Mouse (Mus musculus) embryo, embryonic 10 days (tissue): ENCODE data around the gene Pald1.
A peak's percentile ranks its signal among the peaks of the same experiment; 100 is the strongest.

ENCODE experiments used
- DNase-seq: peaks from one replicate; pipeline ENCODE4 v3.0.0-alpha.2; 2015; ENCODE audit warnings: low spot score

Pald1 gene

GRCm38 (mm10) chr10:61402911-61403310, 19.6 kb upstream of the Pald1 start:
- no peak for DNase-seq

DNA sequence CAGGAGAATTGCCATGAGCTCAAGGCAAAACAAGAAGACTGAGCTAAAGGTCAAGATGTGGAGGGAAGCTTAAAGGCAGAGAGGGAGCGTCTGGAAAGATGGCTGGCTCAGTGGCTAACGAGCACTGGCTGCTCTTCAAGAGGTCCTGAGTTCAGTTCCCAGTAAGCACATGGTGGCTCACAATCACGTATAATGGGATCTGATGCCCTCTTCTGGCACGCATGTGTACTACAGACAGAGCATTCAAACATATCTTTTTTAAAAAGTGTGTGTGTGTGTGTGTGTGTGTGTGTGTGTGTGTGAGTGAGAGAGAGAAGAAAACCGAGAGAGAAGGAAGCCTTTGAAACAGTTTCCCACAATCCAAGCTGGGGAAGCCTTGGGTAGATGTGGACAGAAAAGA, 19.1 kb upstream of the Pald1 start:
- no peak for DNase-seq

DNA sequence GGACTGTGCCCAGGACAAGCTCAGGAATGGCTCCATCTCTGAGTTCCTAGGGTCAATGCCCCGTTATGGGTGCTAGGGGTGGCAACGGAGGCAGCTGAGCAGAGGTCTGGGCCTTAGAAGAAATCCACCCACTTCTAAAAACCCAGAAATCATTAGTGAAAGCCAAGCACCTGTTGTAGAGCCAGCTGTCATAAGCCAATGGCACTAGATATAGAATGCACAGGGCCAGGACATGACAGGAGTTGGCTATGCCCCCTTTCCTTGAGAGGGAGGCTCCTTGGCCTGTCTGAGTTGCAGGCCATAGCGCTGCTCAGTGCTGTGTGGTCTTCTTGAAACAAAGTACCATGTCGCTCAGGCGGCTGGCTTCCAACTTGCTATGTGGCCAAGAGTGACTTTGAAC, 17.1 kb upstream of the Pald1 start:
- DNase-seq, result no peak

DNA sequence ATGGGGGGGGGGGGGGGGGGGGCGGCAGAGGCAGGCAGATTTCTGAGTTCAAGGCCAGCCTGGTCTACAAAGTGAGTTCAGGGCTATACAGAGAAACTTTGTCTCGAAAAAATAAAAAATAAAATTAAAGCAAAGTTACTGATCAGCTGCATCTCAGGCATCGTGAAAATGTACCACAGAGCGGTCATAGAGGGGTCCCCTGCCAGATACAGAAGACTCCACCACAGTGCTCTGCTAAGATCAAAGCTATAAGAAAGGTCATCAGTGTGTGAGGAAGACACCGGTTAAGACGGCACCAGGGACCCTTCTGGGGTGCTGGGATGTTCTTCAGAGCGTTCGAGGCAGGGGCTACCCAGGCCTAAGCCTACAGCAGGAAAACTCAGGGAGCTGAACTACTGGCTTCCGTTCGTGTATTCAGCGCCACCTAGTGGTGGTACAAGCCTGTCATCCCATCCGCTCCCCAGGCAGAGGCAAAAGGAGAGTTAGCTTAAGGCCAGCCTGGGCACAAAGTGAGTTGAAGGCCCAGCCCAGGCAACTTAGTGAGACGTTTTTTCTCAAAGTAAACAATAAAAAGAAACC, 15.9 kb upstream of the Pald1 start:
- peak; percentile 94 for DNase-seq

- DNase-seq, result no peak
Measured at GRCm38 (mm10) chr10:61398125-61398524, 14.8 kb upstream of the Pald1 start.

- no peak for DNase-seq
Measured at GRCm38 (mm10) chr10:61394476-61395136, 11.3 kb upstream of the Pald1 start.

DNA sequence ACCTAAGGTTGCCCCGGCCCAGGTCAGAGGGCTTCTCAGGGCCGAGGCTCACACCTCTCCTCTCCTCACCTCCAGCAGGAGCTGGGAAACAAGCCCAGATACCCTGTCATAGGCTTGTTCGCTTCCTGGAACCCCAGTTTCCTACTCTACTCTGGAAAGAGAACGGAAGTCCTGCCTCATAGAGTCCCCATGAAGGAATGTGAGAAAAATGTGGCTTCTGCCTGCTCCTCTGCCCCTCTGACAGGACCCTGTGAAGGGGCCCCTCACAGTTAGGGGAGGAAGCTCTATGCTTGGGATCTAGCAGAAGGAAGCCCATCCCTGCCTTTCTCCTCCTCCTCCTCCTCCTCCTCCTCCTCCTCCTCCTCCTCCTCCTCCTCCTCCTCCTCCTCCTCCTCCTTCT, 9.3 kb upstream of the Pald1 start:
- no peak for DNase-seq

- no peak for DNase-seq
Measured at GRCm38 (mm10) chr10:61390148-61390547, 6.8 kb upstream of the Pald1 start.

- no peak for DNase-seq
Measured at GRCm38 (mm10) chr10:61389020-61389419, 5.7 kb upstream of the Pald1 start.

- no peak for DNase-seq
Measured at GRCm38 (mm10) chr10:61386284-61386683, 3.0 kb upstream of the Pald1 start.

DNA sequence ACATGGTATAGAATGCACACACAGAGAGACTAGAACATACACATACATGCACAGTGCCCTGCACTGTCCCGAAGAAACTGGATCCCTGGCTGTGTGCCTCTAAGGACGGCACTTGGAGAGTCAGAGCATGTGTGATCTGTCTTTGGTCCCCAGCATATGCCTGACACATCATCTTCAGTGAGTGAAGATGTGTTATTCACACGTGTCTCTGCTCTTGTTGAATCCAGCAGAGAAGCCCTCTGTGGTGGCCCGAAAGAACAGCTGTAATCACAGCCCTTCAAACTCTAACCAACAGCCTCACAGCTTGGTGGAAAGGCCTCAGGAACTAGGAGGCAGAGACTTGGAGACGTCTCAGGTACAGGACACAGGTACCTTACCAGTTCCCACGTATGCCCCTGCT, 1.8 kb upstream of the Pald1 start:
- no peak for DNase-seq

DNA sequence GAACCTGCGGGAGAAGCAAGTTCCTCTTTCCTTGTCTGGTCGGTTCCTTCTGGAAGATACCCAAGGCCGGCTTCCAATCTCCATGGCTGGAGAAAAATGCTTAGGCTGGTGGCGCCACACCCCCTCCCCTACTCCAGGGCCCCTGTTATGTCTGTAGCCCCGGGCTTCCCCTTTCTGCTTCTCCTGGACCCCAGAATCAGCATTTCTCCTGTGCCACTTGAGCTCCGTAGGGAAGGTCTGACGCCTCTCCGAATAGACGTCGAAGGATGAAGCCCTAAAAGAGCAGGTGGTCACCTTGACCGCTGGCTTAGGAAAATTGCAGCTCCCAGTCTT, 351 bp upstream of the Pald1 start:
- DNase-seq, result no peak

- DNase-seq, result no peak
Measured at GRCm38 (mm10) chr10:61382281-61382731, 1.0 kb downstream of the Pald1 start.

DNA sequence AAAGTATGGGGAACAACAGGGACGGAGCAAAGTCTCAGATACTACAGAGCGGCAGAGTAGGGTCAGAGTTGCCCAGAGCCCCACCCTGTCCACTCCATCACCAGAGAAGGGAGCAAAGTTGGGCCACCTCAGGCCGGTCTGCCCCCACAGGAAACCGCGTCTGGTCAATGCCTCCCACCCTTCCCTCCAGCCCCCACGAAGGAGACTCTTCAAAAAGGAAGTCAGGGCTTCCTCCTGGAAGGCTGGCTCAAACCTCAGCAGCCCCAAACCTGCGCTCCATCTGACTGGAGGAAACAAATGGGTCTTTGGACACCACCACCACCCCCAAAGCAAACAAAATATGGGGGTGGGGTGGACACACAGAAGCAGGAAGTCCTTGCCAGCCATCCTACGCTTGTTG, 1.5 kb downstream of the Pald1 start:
- no peak for DNase-seq

- DNase-seq, result peak; percentile 34
Measured at GRCm38 (mm10) chr10:61380186-61380585, 3.1 kb downstream of the Pald1 start.

DNA sequence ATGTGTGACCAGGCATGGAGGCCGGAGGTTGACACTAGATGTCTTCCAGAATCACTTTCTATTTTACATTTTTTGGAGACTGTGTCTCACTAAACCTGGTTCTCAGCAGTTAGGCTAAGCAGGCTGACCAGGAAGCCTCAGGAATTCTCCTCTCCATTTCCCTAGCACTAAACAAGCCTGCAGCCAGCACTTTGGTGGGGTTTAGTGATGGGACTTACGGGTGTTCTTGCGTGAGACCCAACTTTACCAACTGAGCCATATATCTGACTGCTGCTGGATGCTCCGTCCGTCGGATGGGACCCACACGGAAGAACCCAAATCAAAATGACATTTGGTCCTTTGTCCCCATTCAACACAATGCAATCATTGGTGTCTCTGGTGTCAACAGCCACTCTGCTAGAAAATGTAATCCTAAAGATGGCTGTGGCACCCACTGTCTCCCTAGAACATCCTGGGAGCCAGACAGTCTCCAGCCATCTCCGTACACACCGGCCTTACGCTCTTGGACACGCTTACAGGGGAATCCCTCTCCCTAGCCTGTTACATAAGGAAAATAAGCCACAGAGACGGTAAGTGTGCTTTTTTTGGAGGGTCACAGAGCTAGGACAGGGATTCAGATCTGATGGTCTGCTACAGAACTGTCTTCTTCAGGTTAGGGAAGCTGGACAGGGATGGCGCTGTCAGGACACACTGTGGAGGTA, 3.8 kb downstream of the Pald1 start:
- DNase-seq, result no peak

GRCm38 (mm10) chr10:61378698-61379097, 4.6 kb downstream of the Pald1 start:
- DNase-seq, result no peak

- DNase-seq, result no peak
Measured at GRCm38 (mm10) chr10:61378050-61378449, 5.3 kb downstream of the Pald1 start.

DNA sequence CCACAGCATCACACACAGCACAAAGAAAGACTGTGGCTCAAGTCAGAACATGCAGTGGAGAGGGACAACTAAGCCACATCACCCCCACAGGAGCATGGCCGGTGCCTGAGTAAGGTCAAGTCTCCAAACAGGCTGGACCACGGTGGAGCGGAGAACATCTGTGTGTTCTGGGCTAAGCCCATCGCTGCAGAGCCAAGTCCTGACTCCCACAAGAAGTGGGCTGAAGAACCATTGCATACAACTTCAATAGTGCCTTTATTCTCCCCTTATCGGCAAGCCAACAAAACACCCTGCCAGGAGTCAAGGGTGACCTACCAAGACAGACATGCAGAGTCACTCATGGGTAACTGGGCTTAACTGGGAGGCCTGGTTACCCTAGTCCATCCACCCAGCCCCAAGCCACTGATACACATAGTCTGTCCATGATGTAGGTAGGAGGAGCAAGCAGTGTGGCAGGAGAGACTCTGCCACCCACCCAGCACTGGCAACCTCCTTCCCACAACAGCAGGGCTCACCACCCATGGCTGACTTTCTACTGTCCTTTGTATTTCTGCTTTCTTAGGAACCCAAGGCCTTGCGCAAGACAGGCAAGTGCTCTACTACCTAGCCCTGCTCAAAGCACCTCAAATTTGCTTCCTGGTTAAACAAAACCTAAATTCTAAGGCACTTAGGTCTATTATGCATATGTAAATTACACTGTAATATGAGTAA, 8.4 kb downstream of the Pald1 start:
- no peak for DNase-seq

DNA sequence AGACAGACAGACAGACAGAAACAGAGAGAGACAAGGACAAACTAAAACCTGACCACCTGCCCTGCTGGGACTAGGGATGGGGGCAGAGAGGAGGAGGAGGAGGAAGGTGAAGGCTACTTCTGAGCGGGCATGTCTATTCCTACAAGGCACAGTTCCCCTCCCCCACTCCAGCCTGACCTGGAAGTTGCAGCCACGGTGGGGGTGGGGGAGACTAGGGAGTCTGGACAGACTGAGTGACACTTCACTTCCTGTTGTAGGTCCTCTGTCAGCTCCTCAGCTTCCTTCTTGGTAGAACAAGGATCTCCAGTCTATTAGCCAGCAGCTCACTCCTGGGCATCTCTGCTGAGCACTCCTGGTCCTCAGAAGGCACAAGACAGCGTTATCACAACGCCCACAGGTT, 9.3 kb downstream of the Pald1 start:
- peak; percentile 64 for DNase-seq

DNA sequence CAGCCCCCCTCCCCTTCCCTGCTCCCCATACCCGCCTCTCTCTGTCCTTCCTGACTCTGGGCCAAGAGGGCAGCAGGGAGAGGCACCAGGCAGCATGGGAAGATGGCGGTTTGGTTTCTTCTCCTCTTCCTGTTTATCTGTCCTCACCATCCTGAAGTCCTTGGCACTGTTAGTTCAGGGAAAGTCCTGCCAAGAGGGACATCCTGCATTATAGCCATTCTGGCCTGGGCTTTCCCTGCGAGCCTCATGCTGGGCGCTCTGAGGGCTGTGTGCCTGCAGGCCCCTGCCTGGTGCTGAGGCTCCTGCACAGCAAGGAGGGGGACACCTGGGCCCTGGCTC, 10.8 kb downstream of the Pald1 start:
- DNase-seq, result no peak

GRCm38 (mm10) chr10:61371884-61372584, 11.3 kb downstream of the Pald1 start:
- DNase-seq, result no peak
